Mouse (Mus musculus) cortical plate, adult 2 months (tissue): ENCODE data around the gene Dgcr2. TPM values are rescaled to one million over a fixed set of nuclear protein-coding genes. Genes with fewer than 3 reads are reported as not detected.

ENCODE experiments used
- H3K27ac ChIP-seq: fragments of 200-500 bp; 2 replicates; pipeline ENCODE4 v1.5.1; 2012; ENCODE audit warnings: low read length, control low read depth, inconsistent platforms; ENCODE audit not compliant: insufficient read depth
- H3K4me1 ChIP-seq: fragments of 200-500 bp; 2 replicates; pipeline ENCODE4 v1.6.1; 2011; ENCODE audit warnings: low read length; ENCODE audit not compliant: control insufficient read depth, insufficient read depth
- H3K4me3 ChIP-seq: fragments of 200-500 bp; 2 replicates; pipeline ENCODE4 v1.5.1; 2011; ENCODE audit warnings: mild to moderate bottlenecking, low read length, control low read depth; ENCODE audit not compliant: insufficient read depth
- CTCF ChIP-seq: fragments of 200-500 bp; IDR thresholded peaks from 2 replicates; pipeline ENCODE4 v1.5.1; 2011; ENCODE audit warnings: mild to moderate bottlenecking, control low read depth, low read length; ENCODE audit not compliant: insufficient read depth; ENCODE audit errors: extremely low read depth
- POLR2A ChIP-seq: fragments of 200-500 bp; IDR thresholded peaks from 2 replicates; pipeline ENCODE4 v1.6.1; 2011; ENCODE audit warnings: mild to moderate bottlenecking, low read length, control low read depth; ENCODE audit not compliant: insufficient read depth; ENCODE audit errors: extremely low read depth
- polyA plus RNA-seq: library from polyadenylated mRNA; depleted of rRNA; stranded (reverse); fragments of >200 nt; gene quantifications from 2 replicates; pipeline ENCODE4 v1.2.3, GENCODE M21; 2012

Gene Dgcr2
- polyA plus RNA-seq, 1 experiment = 83.6 TPM

GRCm38 (mm10) chr16:17884116-17884515, 14.2 kb downstream of the Dgcr2 start:
- Histone ChIP-seq H3K4me3 (no peak overlapping the region), H3K27ac (no peak overlapping the region), H3K4me1 (peaks cover 8% of the 10 kb centered on the region)
- TF ChIP-seq POLR2A (no peak), CTCF (no peak)

DNA sequence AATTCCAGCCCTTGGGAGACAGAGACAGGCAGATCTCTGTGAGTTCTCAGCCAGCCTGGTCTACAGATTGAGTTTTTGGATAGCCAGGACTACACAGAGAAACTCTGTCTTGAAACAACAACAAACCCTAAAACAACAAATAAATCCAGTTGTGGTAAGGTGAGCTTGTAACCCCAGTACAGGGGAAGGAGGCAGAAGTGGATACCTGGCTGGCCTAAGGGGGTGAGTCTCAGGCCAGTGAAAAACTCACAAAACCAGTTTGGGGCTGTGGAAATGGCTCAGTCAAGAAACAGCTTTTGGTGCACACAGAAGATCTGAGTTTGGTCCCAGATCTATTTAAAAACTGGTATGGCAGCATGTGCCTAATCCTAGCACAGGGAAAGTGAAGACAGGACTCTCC, 16.2 kb downstream of the Dgcr2 start:
- H3K4me3 ChIP-seq = no peak overlapping the region
- TF ChIP-seq POLR2A (no peak), CTCF (no peak)

GRCm38 (mm10) chr16:17879571-17879970, 18.8 kb downstream of the Dgcr2 start:
- Histone ChIP-seq H3K4me1 (peaks cover 9% of the 10 kb centered on the region), H3K27ac (no peak overlapping the region), H3K4me3 (no peak overlapping the region)
- TF ChIP-seq CTCF = no peak
- no peak for TF ChIP-seq POLR2A

More for the DNA sequence above, 16.2 kb downstream of the Dgcr2 start:
- Histone ChIP-seq H3K27ac (no peak overlapping the region), H3K4me1 (peaks cover 9% of the 10 kb centered on the region)

- peaks cover 6% of the 10 kb centered on the region for H3K4me1 ChIP-seq
- H3K4me3 ChIP-seq = no peak overlapping the region
- TF ChIP-seq CTCF = no peak
- no peak for TF ChIP-seq POLR2A
- no peak overlapping the region for H3K27ac ChIP-seq
Observed at GRCm38 (mm10) chr16:17876096-17876495, 22.3 kb downstream of the Dgcr2 start.

DNA sequence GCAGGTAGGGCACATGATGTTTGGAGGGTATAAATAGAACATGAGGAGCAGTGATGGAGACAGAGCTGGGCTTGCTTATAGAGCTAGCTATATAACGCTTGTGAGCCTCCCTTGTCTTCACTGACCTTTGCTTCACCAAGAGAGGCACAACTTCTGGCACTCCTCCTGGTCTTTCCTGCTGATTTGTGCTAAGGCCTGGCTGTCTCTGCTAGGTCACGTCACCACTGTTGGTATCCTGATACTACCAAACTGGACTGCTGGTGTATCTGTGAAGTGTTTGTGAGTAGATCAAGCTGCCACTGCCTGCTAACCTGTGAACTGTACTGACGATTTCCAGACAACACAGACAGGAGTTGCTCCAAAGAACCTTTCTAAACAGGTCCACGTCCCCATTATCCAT, 23.2 kb downstream of the Dgcr2 start:
- Histone ChIP-seq H3K4me1 (peaks cover 6% of the 10 kb centered on the region), H3K27ac (no peak overlapping the region), H3K4me3 (no peak overlapping the region)
- TF ChIP-seq POLR2A (no peak), CTCF (no peak)

DNA sequence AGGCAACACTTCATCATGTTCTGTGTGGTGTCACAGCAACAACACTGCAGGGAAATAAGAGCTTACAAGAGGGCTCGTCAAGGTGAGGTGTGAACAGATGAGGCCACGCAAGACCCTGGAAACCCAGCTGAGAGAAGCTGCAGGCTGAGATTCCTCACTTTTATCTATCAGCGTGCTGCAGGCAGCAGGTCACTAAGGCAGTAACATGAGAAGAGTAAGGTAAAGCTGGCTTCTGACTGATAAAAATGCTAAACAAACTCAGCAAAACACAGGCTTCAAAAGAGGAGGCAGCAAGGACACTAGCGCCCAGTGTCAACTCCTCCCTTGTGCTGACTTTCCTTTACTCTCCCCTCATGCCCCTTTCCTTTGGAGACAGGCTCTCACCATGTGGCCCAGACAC, 25.4 kb downstream of the Dgcr2 start:
- no peak overlapping the region for H3K4me3 ChIP-seq
- H3K27ac ChIP-seq = no peak overlapping the region
- TF ChIP-seq POLR2A (no peak), CTCF (no peak)
- 0 out of 2 replicates have a peak, but pooled peaks cover 2% of the 10 kb centered on the region for H3K4me1 ChIP-seq

DNA sequence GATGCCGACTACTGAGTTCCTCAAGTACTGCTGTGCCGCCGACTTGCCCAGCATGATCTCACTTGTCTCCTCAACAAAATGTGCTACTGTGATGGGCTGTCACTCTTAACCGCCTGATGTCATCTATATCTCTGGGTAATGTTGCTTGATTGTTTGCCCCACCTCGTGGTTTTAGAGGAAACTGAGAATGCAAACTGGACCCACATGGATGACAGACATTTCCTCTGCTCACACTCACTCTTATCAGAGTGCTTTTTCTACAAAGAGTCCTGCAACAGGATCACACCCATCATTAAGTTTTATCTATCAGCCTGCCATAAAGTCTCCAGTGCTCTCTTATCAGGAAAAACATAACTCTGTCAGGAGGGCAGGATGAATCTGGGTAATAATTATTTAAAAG, 27.1 kb downstream of the Dgcr2 start:
- no peak overlapping the region for H3K27ac ChIP-seq
- H3K4me1 ChIP-seq = 0 out of 2 replicates have a peak, but pooled peaks cover 2% of the 10 kb centered on the region
- TF ChIP-seq CTCF (no peak), POLR2A (no peak)
- H3K4me3 ChIP-seq = no peak overlapping the region

- TF ChIP-seq CTCF (no peak), POLR2A (no peak)
- Histone ChIP-seq H3K4me1 (peaks cover 2% of the 10 kb centered on the region; the same call in 1 of the 2 replicates), H3K27ac (no peak overlapping the region), H3K4me3 (no peak overlapping the region)
Observed at GRCm38 (mm10) chr16:17865770-17866169, 32.6 kb downstream of the Dgcr2 start.

DNA sequence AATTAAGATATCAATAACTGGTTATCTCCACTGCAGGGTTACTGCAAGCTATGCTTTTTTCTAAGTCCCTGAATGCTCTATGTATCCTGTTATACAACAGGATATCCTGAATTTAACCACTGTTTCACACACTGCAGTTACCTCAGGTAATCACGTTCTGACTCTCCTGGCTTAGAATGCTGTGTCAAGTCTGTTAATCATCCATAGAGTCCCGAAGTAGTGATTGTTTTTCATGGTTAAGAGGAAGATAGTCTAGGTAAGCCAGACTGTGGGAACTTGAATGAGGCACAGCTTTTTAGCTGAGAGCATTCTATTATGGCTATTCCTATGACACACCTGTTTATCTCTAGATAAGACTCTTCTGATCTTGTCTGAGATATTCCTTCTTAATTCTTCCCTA, 33.1 kb downstream of the Dgcr2 start:
- Histone ChIP-seq H3K4me1 (peaks cover 2% of the 10 kb centered on the region; the same call in 1 of the 2 replicates), H3K27ac (no peak overlapping the region), H3K4me3 (no peak overlapping the region)
- TF ChIP-seq POLR2A = no peak
- no peak for TF ChIP-seq CTCF

GRCm38 (mm10) chr16:17858592-17858991, 39.8 kb downstream of the Dgcr2 start:
- H3K4me1 ChIP-seq = peaks cover 2% of the 10 kb centered on the region; the same call in 1 of the 2 replicates
- H3K4me3 ChIP-seq = no peak overlapping the region
- TF ChIP-seq CTCF (peak; percentile 57), POLR2A (no peak)
- no peak overlapping the region for H3K27ac ChIP-seq

GRCm38 (mm10) chr16:17857157-17857556, 41.2 kb downstream of the Dgcr2 start:
- TF ChIP-seq POLR2A (no peak), CTCF (no peak)
- H3K4me1 ChIP-seq = no peaks in the 10 kb centered on the region; the same call in 1 of the 2 replicates
- H3K27ac ChIP-seq = no peak overlapping the region
- H3K4me3 ChIP-seq = no peak overlapping the region
